Mouse (Mus musculus) adrenal gland (tissue): ENCODE results near the gene Agr2.

Experiments used
- intact Hi-C: fragments of 180-260 bp; cut with DNase I; formaldehyde crosslinking; loops from one replicate; pipeline ENCODE4 v1.15.1; 2025

Agr2 gene

GRCm38 (mm10) chr12:36026126-36026525 is 33.4 kb downstream of the Agr2 start:
- intact Hi-C loops: no loop called here

GRCm38 (mm10) chr12:36027171-36027570 is 34.5 kb downstream of the Agr2 start:
- intact Hi-C loops: no loop called here

- intact Hi-C loops: no loop called here
Measured at GRCm38 (mm10) chr12:36028968-36029645, 36.4 kb downstream of the Agr2 start.

GRCm38 (mm10) chr12:36029687-36030086 is 37.0 kb downstream of the Agr2 start:
- intact Hi-C loops: no loop called here

- intact Hi-C loops: no loop called here
Measured at GRCm38 (mm10) chr12:36030660-36031363, 38.1 kb downstream of the Agr2 start.

- intact Hi-C loops: no loop called here
Measured at GRCm38 (mm10) chr12:36032419-36032818, 39.7 kb downstream of the Agr2 start.

- intact Hi-C loops: no loop called here
Measured at GRCm38 (mm10) chr12:36035501-36035900, 42.8 kb downstream of the Agr2 start.

- intact Hi-C loops: no loop called here
Measured at GRCm38 (mm10) chr12:36036121-36036520, 43.4 kb downstream of the Agr2 start.

- intact Hi-C loops: no loop called here
Measured at GRCm38 (mm10) chr12:36036776-36037175, 44.1 kb downstream of the Agr2 start.

GRCm38 (mm10) chr12:36039541-36040084 is 46.9 kb downstream of the Agr2 start:
- intact Hi-C loops: no loop called here

- intact Hi-C loops: no loop called here
Measured at GRCm38 (mm10) chr12:36040571-36041280, 48.0 kb downstream of the Agr2 start.

GRCm38 (mm10) chr12:36041281-36041589 is 48.5 kb downstream of the Agr2 start:
- intact Hi-C loops: no loop called here

- intact Hi-C loops: no loop called here
Measured at GRCm38 (mm10) chr12:36041703-36042347, 49.1 kb downstream of the Agr2 start.

GRCm38 (mm10) chr12:36042348-36042778 is 49.7 kb downstream of the Agr2 start, which contains the start of gene Tspan13:
TSS of gene Tspan13 (minus strand) at chr12:36042500.
- intact Hi-C loops: no loop called here

GRCm38 (mm10) chr12:36044691-36045090 is 52.0 kb downstream of the Agr2 start:
- intact Hi-C loops: no loop called here

GRCm38 (mm10) chr12:36046196-36046595 is 53.5 kb downstream of the Agr2 start:
- intact Hi-C loops: no loop called here

GRCm38 (mm10) chr12:36047593-36047992 is 54.9 kb downstream of the Agr2 start:
- intact Hi-C loops: no loop called here

- intact Hi-C loops: no loop called here
Measured at GRCm38 (mm10) chr12:36050276-36050675, 57.6 kb downstream of the Agr2 start.
